Mouse (Mus musculus): ENCODE results near the gene Spire2. TPM values are rescaled to one million over a fixed set of nuclear protein-coding genes. Genes with fewer than 3 reads are reported as not detected.
A peak's percentile ranks its signal among the peaks of the same experiment; 100 is the strongest.
"Not testable (repeated sequence)": the region's sequence is repeated elsewhere in the genome, so short reads cannot be mapped to it uniquely, and the experiment has no call there.

Spire2 gene
- total RNA-seq (2021): 10 to 100 TPM; 15.4 to 15.6 TPM
- long read RNA-seq, experiment 1, transcript Spire2-201 (15 exons, 2,330 nt): major isoform, 15 of 20 reads
- long read RNA-seq, experiment 1, partial matches to known transcripts: 1 of 20 reads
- long read RNA-seq, experiment 1, other reads (novel, unspliced or antisense): 4 of 20 reads
- long read RNA-seq, experiment 2, transcript Spire2-201 (15 exons, 2,330 nt): major isoform, 30 of 32 reads
- long read RNA-seq, experiment 2, partial matches to known transcripts: 0 of 32 reads
- long read RNA-seq, experiment 2, other reads (novel, unspliced or antisense): 1 of 32 reads

DNA sequence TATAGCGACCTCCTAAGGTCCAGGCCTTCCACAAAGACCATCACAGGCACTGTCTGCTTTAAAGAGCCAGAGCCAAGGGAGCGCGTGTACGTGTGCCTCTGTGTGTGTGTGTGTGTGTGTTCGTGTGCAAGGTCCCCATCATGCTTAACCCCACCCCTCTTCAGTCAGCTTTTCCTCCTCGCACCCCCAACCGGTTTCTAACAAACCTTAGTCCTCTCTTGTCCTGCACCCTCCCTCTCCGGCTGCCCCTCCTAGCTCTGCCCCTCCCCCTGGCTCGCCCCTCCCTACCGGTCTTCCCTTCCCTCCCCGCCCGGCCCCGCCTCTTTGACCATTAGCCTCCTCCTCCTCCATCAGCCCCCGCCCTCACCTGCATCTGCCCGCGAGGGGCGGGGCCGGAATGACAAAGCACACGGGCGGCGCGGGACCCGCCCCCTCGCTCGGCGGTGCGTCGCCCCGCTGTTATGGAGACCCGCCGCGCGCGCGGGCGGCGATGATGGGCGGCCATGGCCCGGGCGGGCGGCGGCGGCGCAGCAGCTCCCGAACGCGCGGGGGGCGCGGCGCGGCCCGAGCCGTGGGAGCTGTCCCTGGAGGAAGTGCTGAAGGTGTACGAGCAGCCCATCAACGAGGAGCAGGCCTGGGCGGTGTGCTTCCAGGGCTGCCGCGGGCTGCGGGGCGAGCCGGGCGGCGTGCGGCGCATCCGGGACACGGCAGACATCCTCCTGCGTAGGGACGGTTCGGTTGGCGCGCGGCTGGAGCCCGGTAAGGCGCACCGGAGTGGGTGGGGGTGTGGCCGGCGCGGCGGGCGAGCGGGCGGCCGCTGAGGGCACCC is at the start of gene Spire2:
TSS of gene Spire2 (plus strand) at position 452 of the 829 bp plus-strand sequence.
- peak; percentile 49 to 68 for DNase-seq (ENCODE audit: low spot score in 2 of 2)

- DNase-seq (ENCODE audit: low spot score in 2 of 2): not testable (repeated sequence)
Measured at GRCm38 (mm10) chr8:123282994-123283393, 49.5 kb upstream of the Spire2 start.

DNA sequence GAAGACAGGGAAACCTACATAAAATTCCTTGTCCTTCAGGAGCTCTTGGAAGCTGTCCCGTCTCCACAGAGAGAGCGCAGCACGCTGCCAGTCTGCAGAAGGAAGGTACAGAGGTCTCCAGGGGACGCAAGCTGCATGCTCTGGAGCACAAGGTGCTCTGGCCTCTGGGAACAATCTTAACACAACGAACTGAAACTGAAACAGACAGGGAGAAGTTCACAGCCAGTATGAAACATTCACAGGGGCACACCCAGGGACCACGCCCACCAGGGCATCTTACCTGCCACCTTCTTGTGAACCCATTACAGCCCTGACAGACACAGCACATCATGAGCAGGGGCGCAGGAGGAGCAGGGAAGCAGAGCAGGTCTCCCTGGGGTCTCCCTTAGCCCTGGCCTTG is 48.5 kb upstream of the Spire2 start:
- no peak for DNase-seq (ENCODE audit: low spot score in 2 of 2)

DNA sequence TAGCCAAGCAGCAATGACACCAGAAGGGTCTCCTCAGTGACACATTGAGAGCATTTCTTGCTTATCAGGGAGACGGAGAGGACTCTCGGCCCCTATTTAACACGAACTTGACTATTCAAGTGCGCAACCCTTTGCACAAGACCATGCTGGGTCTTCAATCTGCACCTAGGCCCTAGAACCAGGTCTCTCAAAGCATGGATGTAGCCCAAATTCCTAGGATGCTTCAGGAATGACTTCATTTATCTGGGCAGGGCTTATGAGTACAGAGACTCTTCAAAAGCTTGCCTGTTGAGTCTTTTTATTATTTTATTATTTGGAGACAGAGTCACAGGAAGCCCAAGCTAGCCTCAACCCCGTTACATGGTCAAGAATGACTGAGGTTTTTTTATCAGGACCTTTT is 48.0 kb upstream of the Spire2 start:
- DNase-seq (ENCODE audit: low spot score in 2 of 2): no peak

DNA sequence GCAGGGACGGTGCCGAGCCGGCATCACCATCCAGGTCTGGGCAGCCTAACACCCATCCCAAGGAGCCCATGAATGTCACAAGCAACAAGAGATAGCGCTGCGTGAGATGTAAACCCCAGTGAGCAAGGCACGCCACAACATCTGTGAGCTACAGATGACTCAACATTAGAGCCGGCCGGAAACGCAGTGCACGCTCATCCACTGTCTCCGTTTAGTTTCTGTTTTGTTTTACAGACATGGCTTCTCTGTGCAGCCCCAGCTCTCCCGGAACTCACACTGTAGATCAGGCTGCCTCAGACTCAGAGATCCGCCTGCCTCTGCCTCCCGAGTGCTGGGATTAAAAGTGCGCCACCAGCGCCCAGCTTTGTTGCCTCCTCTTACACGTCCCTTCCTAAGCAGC is 45.2 kb upstream of the Spire2 start:
- DNase-seq (ENCODE audit: low spot score in 2 of 2): no peak

DNA sequence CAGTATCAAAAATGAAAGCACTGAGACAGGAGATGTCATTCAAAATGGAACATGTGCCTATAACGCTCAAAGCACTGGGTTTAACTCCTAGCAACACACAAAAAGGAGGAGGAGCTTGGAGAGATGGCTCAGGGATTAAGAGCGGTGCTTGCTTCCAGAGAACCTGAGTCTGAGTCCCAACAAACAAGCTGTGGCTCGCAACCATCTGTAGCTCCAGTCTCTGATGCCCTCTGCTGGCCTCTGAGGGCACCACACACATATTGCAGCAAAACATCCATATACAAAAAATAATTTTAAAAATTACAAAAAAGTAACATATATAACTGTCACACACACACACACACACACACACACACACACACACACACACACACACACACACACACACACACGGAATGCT is 42.3 kb upstream of the Spire2 start:
- peak in 1 of 2 experiments; percentile 26 for DNase-seq (ENCODE audit: low spot score in 2 of 2)

- no peak for DNase-seq (ENCODE audit: low spot score in 2 of 2)
Measured at GRCm38 (mm10) chr8:123290679-123291078, 41.8 kb upstream of the Spire2 start.

- DNase-seq (ENCODE audit: low spot score in 2 of 2): no peak
Measured at GRCm38 (mm10) chr8:123291716-123292115, 40.8 kb upstream of the Spire2 start.

DNA sequence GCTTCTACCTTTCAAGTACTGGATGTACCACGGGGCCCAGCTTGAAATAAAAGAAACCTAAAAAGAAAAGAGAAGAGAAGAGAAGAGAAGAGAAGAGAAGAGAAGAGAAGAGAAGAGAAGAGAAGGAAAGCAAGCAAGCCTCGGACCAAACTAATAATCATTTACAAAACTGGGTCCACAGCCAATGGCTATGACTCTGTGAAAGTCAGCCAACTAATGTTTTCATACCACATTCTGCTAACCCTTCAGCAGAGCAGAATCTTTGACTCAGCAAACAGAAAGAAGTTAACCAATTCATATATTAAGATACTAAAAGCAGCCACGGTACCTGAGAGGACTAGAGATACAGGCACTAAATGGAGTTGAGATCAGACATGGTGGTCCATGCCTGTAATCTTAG is 40.2 kb upstream of the Spire2 start:
- no peak for DNase-seq (ENCODE audit: low spot score in 2 of 2)

GRCm38 (mm10) chr8:123292785-123293184 is 39.7 kb upstream of the Spire2 start:
- no peak for DNase-seq (ENCODE audit: low spot score in 2 of 2)

- no peak for DNase-seq (ENCODE audit: low spot score in 2 of 2)
Measured at GRCm38 (mm10) chr8:123298301-123298700, 34.2 kb upstream of the Spire2 start.

DNA sequence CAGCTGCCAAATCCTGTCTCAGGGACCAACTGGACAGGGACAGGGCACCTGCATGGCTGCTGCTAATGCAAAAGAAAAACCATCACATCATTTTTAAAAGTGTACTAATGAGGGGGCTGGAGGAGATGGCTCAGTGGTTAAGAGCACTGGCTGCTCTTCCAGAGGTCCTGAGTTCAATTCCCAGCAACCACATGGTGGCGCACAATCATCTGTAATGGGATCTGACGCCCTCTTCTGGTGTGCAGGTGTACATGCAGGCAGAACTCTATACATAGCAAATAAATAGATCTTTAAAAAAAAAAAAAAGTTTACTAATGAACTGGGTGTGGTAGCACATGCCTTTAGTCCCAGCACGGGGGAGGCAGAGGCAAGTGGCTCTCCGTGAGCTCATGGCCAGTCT is 23.8 kb upstream of the Spire2 start:
- DNase-seq (ENCODE audit: low spot score in 2 of 2): no peak

DNA sequence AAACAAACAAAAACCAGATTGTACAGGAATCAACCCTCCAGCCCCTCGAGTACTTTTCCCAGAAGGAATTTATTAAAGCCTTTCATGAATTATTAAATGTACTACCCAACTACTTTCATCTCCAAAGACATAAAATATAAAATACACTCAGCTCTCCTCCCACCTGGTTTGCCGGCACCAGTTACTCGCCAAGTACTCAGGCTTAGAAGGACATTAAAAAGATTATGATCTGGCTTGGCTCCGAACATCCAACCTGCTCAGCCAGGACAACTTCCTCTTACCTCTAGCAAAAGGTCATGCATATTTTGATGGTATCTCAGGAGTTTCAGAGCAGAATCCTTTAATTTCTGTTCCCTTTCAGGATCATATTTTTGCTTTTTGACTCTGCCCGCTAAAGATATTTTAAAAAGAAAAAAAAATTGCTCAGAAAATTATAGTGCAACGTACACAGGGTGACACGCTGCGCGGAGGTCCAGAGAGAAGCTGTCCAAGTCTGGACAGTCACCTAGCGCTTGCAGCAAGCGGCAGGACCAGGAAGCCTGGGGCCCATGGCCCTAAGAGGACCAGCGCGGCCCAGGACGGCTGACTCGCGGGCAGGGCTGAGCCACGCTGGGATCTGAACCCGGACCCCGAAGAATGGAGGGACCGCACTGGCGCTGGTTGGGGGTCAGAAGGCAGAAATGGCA is 14.6 kb upstream of the Spire2 start:
- no peak for DNase-seq (ENCODE audit: low spot score in 2 of 2)

- peak; percentile 82 to 89 for DNase-seq (ENCODE audit: low spot score in 2 of 2)
Measured at GRCm38 (mm10) chr8:123318467-123318911, 14.0 kb upstream of the Spire2 start, which contains the start of gene Fanca. Fanca (minus strand) TSS chr8:123318576.

DNA sequence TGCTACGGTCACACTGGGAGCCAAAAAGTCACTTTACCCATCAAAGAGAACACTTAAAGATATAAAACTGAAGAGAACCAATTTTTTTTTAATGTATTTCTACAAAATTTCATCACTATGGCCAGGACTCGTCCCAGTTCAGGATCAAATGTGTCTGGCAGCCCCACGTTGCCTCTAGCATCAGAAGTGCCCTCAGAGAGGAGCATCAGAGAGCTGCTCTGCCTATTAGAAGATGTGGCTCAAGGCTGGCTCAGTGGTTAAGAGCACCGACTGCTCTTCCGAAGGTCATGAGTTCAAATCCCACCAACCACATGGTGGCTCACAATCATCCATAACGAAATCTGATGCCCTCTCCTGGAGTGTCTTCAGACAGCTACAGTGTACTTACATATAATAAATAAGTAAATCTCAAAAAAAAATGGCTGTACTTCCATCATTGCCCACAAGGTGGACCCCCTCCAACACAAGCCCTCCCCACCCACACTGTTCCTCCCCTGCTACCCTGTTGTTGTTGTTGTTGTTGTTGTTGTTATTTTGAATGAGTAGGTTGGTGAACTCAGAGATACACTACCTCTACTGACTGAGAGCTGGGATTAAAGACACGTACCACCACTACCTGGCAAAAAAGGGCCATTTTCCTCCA is 12.9 kb upstream of the Spire2 start:
- DNase-seq (ENCODE audit: low spot score in 2 of 2): peak in 1 of 2 experiments; percentile 62

DNA sequence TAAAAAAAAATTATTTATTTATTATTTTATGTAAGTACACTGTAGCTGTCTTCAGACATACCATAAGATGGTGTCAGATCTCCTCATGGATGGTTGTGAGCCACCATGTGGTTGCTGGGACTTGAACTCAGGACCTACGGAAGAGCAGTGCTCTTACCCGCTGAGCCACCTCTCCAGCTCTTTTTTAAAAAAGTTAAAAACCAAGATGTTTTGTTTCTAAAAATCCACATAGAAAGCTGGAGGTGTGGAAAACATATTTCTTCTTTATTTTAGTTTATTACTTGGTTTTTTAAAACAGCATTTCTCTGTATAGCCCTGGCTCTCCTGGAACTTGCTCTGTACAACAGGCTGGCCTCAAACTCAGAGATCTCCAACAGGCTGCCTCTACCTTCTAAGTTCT is 4.0 kb upstream of the Spire2 start:
- DNase-seq (ENCODE audit: low spot score in 2 of 2): no peak

DNA sequence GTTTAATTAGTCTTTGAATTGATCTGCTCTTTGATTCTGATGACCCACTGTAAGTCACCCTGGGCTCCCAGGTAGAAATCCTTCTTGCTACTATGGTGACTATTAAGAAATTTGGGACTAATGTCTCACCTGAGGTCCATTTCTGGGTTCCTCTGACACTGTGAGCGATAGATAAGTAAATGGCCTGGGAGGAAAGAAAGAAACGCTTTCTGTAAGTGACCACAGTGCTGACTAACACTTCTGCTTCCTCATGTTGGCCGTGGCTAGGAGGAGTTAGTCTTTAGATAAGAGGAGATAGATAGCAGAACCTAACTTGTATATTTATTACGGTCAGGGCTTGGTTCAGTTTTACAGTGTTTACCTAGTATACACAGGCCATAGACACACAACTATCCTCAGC is 3.2 kb upstream of the Spire2 start:
- DNase-seq (ENCODE audit: low spot score in 2 of 2): no peak

DNA sequence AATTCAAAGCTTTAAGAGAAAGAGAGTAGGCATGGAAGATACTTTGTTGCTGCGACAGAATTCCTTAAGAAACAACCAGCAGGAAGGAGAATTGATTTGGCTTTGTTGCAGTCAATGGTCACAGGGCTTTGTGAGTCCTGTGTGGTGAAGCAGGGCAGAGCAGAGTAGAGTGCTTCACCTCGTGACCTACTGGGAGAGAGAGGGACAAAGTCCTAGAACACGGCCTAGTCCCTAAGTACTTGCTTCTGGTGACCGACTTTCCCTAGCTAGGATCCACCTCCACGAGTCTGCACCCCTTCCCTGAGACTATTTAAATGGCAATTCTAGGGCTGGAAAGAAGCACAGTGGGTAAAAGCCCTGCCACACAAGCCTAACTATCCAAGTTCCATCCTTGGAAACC is 2.6 kb upstream of the Spire2 start:
- DNase-seq (ENCODE audit: low spot score in 2 of 2): no peak

DNA sequence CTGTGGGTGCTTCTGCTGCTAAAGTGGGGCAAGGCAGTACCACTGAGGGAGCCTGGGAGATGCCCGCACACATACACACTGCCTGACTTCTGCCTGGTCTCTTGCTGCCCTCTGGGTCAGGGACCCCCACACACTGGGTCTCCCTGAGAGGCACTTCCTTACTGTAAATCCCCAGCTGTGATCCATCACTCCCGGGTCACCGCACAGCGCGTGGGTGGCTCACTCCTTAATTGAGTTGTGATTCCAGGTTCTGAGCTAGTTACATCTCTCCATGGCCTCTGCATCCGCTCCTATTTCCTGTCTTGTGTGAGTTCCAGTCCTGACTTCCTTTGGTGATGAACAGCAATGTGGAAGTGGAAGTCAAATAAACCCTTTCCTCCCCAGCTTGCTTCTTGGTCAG is 1.8 kb upstream of the Spire2 start:
- DNase-seq (ENCODE audit: low spot score in 2 of 2): no peak

GRCm38 (mm10) chr8:123331301-123331700 is 1.2 kb upstream of the Spire2 start:
- no peak for DNase-seq (ENCODE audit: low spot score in 2 of 2)

DNA sequence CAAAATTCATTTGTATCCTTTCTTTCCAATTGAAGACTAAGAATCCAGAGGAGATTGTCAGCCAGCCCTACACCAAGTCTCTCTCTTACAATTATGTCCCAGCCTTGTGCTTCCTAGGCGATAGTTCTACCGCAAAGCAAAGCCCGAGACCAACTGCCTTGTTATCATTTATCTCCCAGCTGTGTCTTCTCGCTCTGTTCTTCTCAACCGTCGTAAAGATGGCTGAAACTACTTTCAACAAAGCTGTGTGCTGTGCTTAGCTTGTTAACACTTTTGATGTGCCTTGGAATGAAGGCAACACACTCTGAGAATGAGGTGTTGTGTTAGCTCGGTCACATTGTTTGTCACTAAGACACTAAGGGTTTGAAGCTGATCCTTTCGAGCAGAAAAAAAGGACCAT is 703 bp upstream of the Spire2 start:
- no peak for DNase-seq (ENCODE audit: low spot score in 2 of 2)
